Mouse (Mus musculus): ENCODE measurements around the gene Rpl31. TPM values are rescaled to one million over a fixed set of nuclear protein-coding genes. Genes with fewer than 3 reads are reported as not detected.
A peak's percentile ranks its signal among the peaks of the same experiment; 100 is the strongest.

The Rpl31 gene
- polyA plus RNA-seq, 1 experiment from 2014 or later = 261 TPM

- no peak for ATAC-seq
- Histone ChIP-seq H3K9me3 (replicated peaks; ENCODE audit: control insufficient read depth, low read length, poor library complexity, severe bottlenecking) (no peaks in the 10 kb centered on the region), H3K9ac (ENCODE audit: low read depth, low read length) (no peak overlapping the region), H3K27me3 (ENCODE audit: control insufficient read depth, insufficient read depth, low read depth, low read length) (no peaks in the 10 kb centered on the region), H3K4me3 (ENCODE audit: low read depth, low read length) (no peak overlapping the region), H3K4me2 (ENCODE audit: low read length) (no peak overlapping the region), H3K36me3 (ENCODE audit: control insufficient read depth, insufficient read depth, low read length) (peaks cover 6% of the 10 kb centered on the region), H3K27ac (ENCODE audit: low read length) (no peak overlapping the region), H3K4me1 (ENCODE audit: control insufficient read depth, insufficient read depth, low read length) (no peaks in the 10 kb centered on the region)
- 86% methylated on average over 4 of the region's 4 CpGs for WGBS
These were observed 31.6 kb downstream of the Rpl31 start for GRCm38 (mm10) chr1:39399228-39399627.

- no peak overlapping the region for H3K27ac ChIP-seq (ENCODE audit: low read length)
- H3K9me3 ChIP-seq (replicated peaks; ENCODE audit: control insufficient read depth, low read length, poor library complexity, severe bottlenecking) = no peaks in the 10 kb centered on the region
- H3K27me3 ChIP-seq (ENCODE audit: control insufficient read depth, insufficient read depth, low read depth, low read length) = no peaks in the 10 kb centered on the region
- WGBS = 93% methylated on average over 3 of the region's 3 CpGs
- no peak overlapping the region for H3K9ac ChIP-seq (ENCODE audit: low read depth, low read length)
- H3K4me3 ChIP-seq (ENCODE audit: low read depth, low read length) = no peak overlapping the region
- H3K36me3 ChIP-seq (ENCODE audit: control insufficient read depth, insufficient read depth, low read length) = peaks cover 6% of the 10 kb centered on the region
- H3K4me2 ChIP-seq (ENCODE audit: low read length) = no peak overlapping the region
- H3K4me1 ChIP-seq (ENCODE audit: control insufficient read depth, insufficient read depth, low read length) = no peaks in the 10 kb centered on the region
- no peak for ATAC-seq
These were observed 32.5 kb downstream of the Rpl31 start for GRCm38 (mm10) chr1:39400173-39400572.

GRCm38 (mm10) chr1:39407108-39407507 lies 39.5 kb downstream of the Rpl31 start:
- WGBS = 83% methylated on average over 4 of the region's 4 CpGs

GRCm38 (mm10) chr1:39408123-39408522 lies 40.5 kb downstream of the Rpl31 start:
- H3K4me3 ChIP-seq (ENCODE audit: low read depth, low read length) = no peak overlapping the region
- H3K9me3 ChIP-seq (replicated peaks; ENCODE audit: control insufficient read depth, low read length, poor library complexity, severe bottlenecking) = no peaks in the 10 kb centered on the region
- H3K9ac ChIP-seq (ENCODE audit: low read depth, low read length) = no peak overlapping the region
- no peak overlapping the region for H3K27ac ChIP-seq (ENCODE audit: low read length)
- no peaks in the 10 kb centered on the region for H3K36me3 ChIP-seq (ENCODE audit: control insufficient read depth, insufficient read depth, low read length)
- H3K4me2 ChIP-seq (ENCODE audit: low read length) = no peak overlapping the region
- no peak for ATAC-seq
- no peaks in the 10 kb centered on the region; the same call in 1 of the 2 replicates for H3K4me1 ChIP-seq (ENCODE audit: control insufficient read depth, insufficient read depth, low read length)
- WGBS = 92% methylated on average over 6 of the region's 6 CpGs
- no peaks in the 10 kb centered on the region for H3K27me3 ChIP-seq (ENCODE audit: control insufficient read depth, insufficient read depth, low read depth, low read length)

More at GRCm38 (mm10) chr1:39407108-39407507, 39.5 kb downstream of the Rpl31 start:
- Histone ChIP-seq H3K36me3 (ENCODE audit: control insufficient read depth, insufficient read depth, low read length) (peaks cover 4% of the 10 kb centered on the region), H3K4me1 (ENCODE audit: control insufficient read depth, insufficient read depth, low read length) (no peaks in the 10 kb centered on the region; the same call in 1 of the 2 replicates), H3K27me3 (ENCODE audit: control insufficient read depth, insufficient read depth, low read depth, low read length) (no peaks in the 10 kb centered on the region), H3K27ac (ENCODE audit: low read length) (no peak overlapping the region), H3K9me3 (replicated peaks; ENCODE audit: control insufficient read depth, low read length, poor library complexity, severe bottlenecking) (no peaks in the 10 kb centered on the region), H3K4me3 (ENCODE audit: low read depth, low read length) (no peak overlapping the region), H3K4me2 (ENCODE audit: low read length) (no peak overlapping the region), H3K9ac (ENCODE audit: low read depth, low read length) (no peak overlapping the region)
- no peak for ATAC-seq

GRCm38 (mm10) chr1:39408668-39409067 lies 41.0 kb downstream of the Rpl31 start:
- H3K4me3 ChIP-seq (ENCODE audit: low read depth, low read length) = no peak overlapping the region

GRCm38 (mm10) chr1:39410085-39410821 lies 42.6 kb downstream of the Rpl31 start:
- no peak overlapping the region for H3K4me2 ChIP-seq (ENCODE audit: low read length)
- no peak overlapping the region for H3K9ac ChIP-seq (ENCODE audit: low read depth, low read length)
- H3K36me3 ChIP-seq (ENCODE audit: control insufficient read depth, insufficient read depth, low read length) = no peaks in the 10 kb centered on the region
- H3K27me3 ChIP-seq (ENCODE audit: control insufficient read depth, insufficient read depth, low read depth, low read length) = no peaks in the 10 kb centered on the region
- no peak overlapping the region for H3K27ac ChIP-seq (ENCODE audit: low read length)
- no peaks in the 10 kb centered on the region; the same call in 1 of the 2 replicates for H3K4me1 ChIP-seq (ENCODE audit: control insufficient read depth, insufficient read depth, low read length)
- H3K4me3 ChIP-seq (ENCODE audit: low read depth, low read length) = no peak overlapping the region
- 83% methylated on average over 19 of the region's 19 CpGs for WGBS
- no peak for ATAC-seq
- H3K9me3 ChIP-seq (replicated peaks; ENCODE audit: control insufficient read depth, low read length, poor library complexity, severe bottlenecking) = no peaks in the 10 kb centered on the region

More at GRCm38 (mm10) chr1:39408668-39409067, 41.0 kb downstream of the Rpl31 start:
- Histone ChIP-seq H3K9me3 (replicated peaks; ENCODE audit: control insufficient read depth, low read length, poor library complexity, severe bottlenecking) (no peaks in the 10 kb centered on the region), H3K27ac (ENCODE audit: low read length) (no peak overlapping the region), H3K4me1 (ENCODE audit: control insufficient read depth, insufficient read depth, low read length) (no peaks in the 10 kb centered on the region; the same call in 1 of the 2 replicates), H3K4me2 (ENCODE audit: low read length) (no peak overlapping the region), H3K36me3 (ENCODE audit: control insufficient read depth, insufficient read depth, low read length) (no peaks in the 10 kb centered on the region), H3K9ac (ENCODE audit: low read depth, low read length) (no peak overlapping the region), H3K27me3 (ENCODE audit: control insufficient read depth, insufficient read depth, low read depth, low read length) (no peaks in the 10 kb centered on the region)
- no peak for ATAC-seq
- WGBS = 63% methylated on average over 7 of the region's 7 CpGs

GRCm38 (mm10) chr1:39417817-39418216 lies 50.2 kb downstream of the Rpl31 start:
- WGBS = 30% methylated on average over 12 of the region's 12 CpGs
- H3K36me3 ChIP-seq (ENCODE audit: control insufficient read depth, insufficient read depth, low read length) = no peaks in the 10 kb centered on the region
- H3K9ac ChIP-seq (ENCODE audit: low read depth, low read length) = no peak overlapping the region
- no peak overlapping the region for H3K4me2 ChIP-seq (ENCODE audit: low read length)
- H3K27me3 ChIP-seq (ENCODE audit: control insufficient read depth, insufficient read depth, low read depth, low read length) = no peaks in the 10 kb centered on the region
- H3K4me1 ChIP-seq (ENCODE audit: control insufficient read depth, insufficient read depth, low read length) = no peaks in the 10 kb centered on the region
- no peak overlapping the region for H3K4me3 ChIP-seq (ENCODE audit: low read depth, low read length)
- H3K27ac ChIP-seq (ENCODE audit: low read length) = no peak overlapping the region
- no peaks in the 10 kb centered on the region for H3K9me3 ChIP-seq (replicated peaks; ENCODE audit: control insufficient read depth, low read length, poor library complexity, severe bottlenecking)
- 0 out of 2 replicates have a peak, but pooled peaks have one; percentile 48 for ATAC-seq

- Histone ChIP-seq H3K9ac (ENCODE audit: low read depth, low read length) (no peak overlapping the region), H3K27ac (ENCODE audit: low read length) (no peak overlapping the region), H3K4me2 (ENCODE audit: low read length) (no peak overlapping the region), H3K4me3 (ENCODE audit: low read depth, low read length) (no peak overlapping the region), H3K9me3 (replicated peaks; ENCODE audit: control insufficient read depth, low read length, poor library complexity, severe bottlenecking) (no peaks in the 10 kb centered on the region), H3K4me1 (ENCODE audit: control insufficient read depth, insufficient read depth, low read length) (no peaks in the 10 kb centered on the region), H3K27me3 (ENCODE audit: control insufficient read depth, insufficient read depth, low read depth, low read length) (no peaks in the 10 kb centered on the region), H3K36me3 (ENCODE audit: control insufficient read depth, insufficient read depth, low read length) (no peaks in the 10 kb centered on the region)
- no peak for ATAC-seq
- WGBS = 90% methylated on average over 9 of the region's 9 CpGs
These were observed 51.2 kb downstream of the Rpl31 start for GRCm38 (mm10) chr1:39418852-39419251.

GRCm38 (mm10) chr1:39420987-39421386 lies 53.3 kb downstream of the Rpl31 start:
- H3K4me3 ChIP-seq (ENCODE audit: low read depth, low read length) = no peak overlapping the region
- H3K36me3 ChIP-seq (ENCODE audit: control insufficient read depth, insufficient read depth, low read length) = no peaks in the 10 kb centered on the region; the same call in 1 of the 2 replicates
- no peaks in the 10 kb centered on the region for H3K9me3 ChIP-seq (replicated peaks; ENCODE audit: control insufficient read depth, low read length, poor library complexity, severe bottlenecking)
- WGBS = 92% methylated on average over 6 of the region's 6 CpGs
- H3K9ac ChIP-seq (ENCODE audit: low read depth, low read length) = no peak overlapping the region
- no peak overlapping the region for H3K4me2 ChIP-seq (ENCODE audit: low read length)
- no peaks in the 10 kb centered on the region for H3K27me3 ChIP-seq (ENCODE audit: control insufficient read depth, insufficient read depth, low read depth, low read length)
- no peaks in the 10 kb centered on the region for H3K4me1 ChIP-seq (ENCODE audit: control insufficient read depth, insufficient read depth, low read length)
- no peak overlapping the region for H3K27ac ChIP-seq (ENCODE audit: low read length)
- no peak for ATAC-seq
